Mouse (Mus musculus) intestine, embryonic 16.5 days (tissue): Measurements from ENCODE around the gene Flt3. TPM values are rescaled to one million over a fixed set of nuclear protein-coding genes. Genes with fewer than 3 reads are reported as not detected.
A peak's percentile ranks its signal among the peaks of the same experiment; 100 is the strongest.

ENCODE experiments used
- ATAC-seq: fragments of 200-750 bp; cut with Nextera tagmentation; 2 replicates; pipeline ENCODE4 v1.8.0; 2017; ENCODE audit warnings: moderate TSS enrichment, moderate library complexity
- H3K27ac ChIP-seq: fragments of 300-500 bp; sonication (generic); 2 replicates; pipeline ENCODE4 v1.5.1; 2014; ENCODE audit warnings: mild to moderate bottlenecking, low read length
- H3K27me3 ChIP-seq: fragments of 300-500 bp; sonication (generic); replicated peaks from 2 replicates; pipeline ENCODE4 v1.6.1; 2014; ENCODE audit warnings: low read length, control low read depth, mixed read lengths; ENCODE audit not compliant: control insufficient read depth, insufficient read depth
- H3K36me3 ChIP-seq: fragments of 300-500 bp; sonication (generic); 2 replicates; pipeline ENCODE4 v1.6.1; 2014; ENCODE audit warnings: low read length, control low read depth; ENCODE audit not compliant: control insufficient read depth, insufficient read depth
- H3K4me1 ChIP-seq: fragments of 300-500 bp; sonication (generic); 2 replicates; pipeline ENCODE4 v1.6.1; 2014; ENCODE audit warnings: low read length, control low read depth, mixed read lengths; ENCODE audit not compliant: control insufficient read depth, insufficient read depth
- H3K4me2 ChIP-seq: fragments of 300-500 bp; sonication (generic); 2 replicates; pipeline ENCODE4 v1.6.1; 2014; ENCODE audit warnings: low read depth, low read length, control low read depth
- H3K4me3 ChIP-seq: fragments of 300-500 bp; sonication (generic); 2 replicates; pipeline ENCODE4 v1.5.1; 2014; ENCODE audit warnings: mild to moderate bottlenecking, low read length
- H3K9ac ChIP-seq: fragments of 300-500 bp; sonication (generic); 2 replicates; pipeline ENCODE4 v1.6.1; 2014; ENCODE audit warnings: low read depth, low read length
- H3K9me3 ChIP-seq: fragments of 300-500 bp; sonication (generic); 2 replicates; pipeline ENCODE4 v1.6.1; 2016; ENCODE audit warnings: low read length, control low read depth; ENCODE audit not compliant: control insufficient read depth
- WGBS: fragments of 180-500 bp; shearing (Covaris S2); extraction: QIAGEN DNeasy Blood & Tissue Kit; methylation state at CpG from one replicate; pipeline ENCODE4 v1.1.7; 2014; 5-methylcytosine and 5-hydroxymethylcytosine counted together
- polyA plus RNA-seq: library from polyadenylated mRNA; unstranded; fragments of >200 nt; fragmentation: Nextera tagmentation; extraction: Ambion mirVana; gene quantifications from 2 replicates; pipeline ENCODE4 v1.2.1, GENCODE M21; 2015

Gene Flt3
- polyA plus RNA-seq, 1 experiment from 2014 or later = 0.31 TPM

DNA sequence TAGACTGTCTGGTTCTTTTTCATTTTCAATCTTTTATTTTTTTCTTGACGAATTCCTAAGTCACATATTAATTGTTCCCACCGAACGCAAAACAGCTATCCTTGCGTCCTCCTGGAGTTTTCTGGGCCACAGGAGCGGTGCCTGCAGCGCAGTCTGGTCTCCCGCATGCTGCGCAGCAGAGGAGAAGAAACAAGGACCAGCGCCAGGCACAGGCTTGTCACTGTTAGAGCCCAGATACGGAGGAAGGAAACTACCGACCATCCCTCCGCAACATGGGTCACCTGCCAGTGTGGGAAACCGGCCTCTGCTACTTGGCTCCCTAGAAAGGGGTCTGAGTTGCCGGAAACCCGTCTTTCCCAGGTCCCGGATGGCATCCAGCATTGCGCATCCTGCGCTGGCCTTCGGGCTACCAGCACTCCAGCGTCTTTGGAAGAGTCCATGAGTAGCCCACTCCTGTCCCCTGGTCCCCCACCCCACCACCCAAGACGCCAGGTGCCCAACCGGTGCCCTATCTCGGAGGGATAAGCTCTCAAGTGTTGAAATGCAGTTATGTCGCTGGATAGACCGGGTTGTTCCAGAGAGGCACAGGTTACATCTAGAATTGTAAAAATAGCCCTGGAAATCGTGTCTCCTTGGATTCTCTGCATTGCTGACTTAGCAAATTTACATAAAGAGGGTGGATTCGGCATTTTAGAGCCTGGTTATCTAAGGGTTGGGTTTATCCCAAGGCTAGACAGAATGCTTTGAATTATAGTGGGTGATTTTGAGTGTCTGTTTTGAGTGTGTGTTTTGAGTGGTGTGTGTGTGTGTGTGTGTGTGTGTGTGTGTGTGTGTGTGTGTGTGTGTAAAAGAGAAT is 87.2 kb downstream of the Flt3 start:
- no peaks in the 10 kb centered on the region for H3K36me3 ChIP-seq
- ATAC-seq = no peak
- peaks cover 7% of the 10 kb centered on the region; the same call in 1 of the 2 replicates for H3K4me1 ChIP-seq
- H3K27me3 ChIP-seq = peaks cover 48% of the 10 kb centered on the region
- peak overlapping the region; percentile 78 for H3K9ac ChIP-seq
- H3K4me3 ChIP-seq = peak overlapping the region; percentile 57
- H3K9me3 ChIP-seq = no peaks in the 10 kb centered on the region
- peak overlapping the region; percentile 81 for H3K27ac ChIP-seq
- 3% methylated on average over 27 of the region's 27 CpGs for WGBS
- H3K4me2 ChIP-seq = peak overlapping the region; percentile 70

DNA sequence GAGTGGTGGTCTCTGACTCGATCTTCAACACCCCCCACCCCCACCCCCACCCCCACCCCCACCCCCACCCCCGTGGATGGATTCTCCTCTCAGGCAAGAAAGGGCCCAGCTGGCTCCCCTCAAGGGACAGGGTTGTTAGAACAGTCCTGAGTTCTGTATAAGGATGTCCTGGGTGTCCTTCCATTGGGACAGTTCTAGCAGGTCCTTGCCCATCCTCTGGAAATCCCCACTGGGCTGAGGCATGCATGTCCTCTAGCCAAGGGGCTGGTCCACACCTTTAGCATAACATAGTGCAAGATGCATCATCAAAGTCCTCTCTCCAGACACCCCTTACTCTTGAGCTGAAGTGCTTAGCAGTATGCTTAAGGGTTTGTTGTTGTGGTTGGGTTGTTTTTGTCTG is 90.5 kb downstream of the Flt3 start:
- WGBS = 0% methylated on average over 2 of the region's 2 CpGs
- H3K4me2 ChIP-seq = no peak overlapping the region
- H3K27ac ChIP-seq = peak overlapping the region; percentile 26; the same call in 1 of the 2 replicates

GRCm38 (mm10) chr5:147308451-147308850 is 91.8 kb downstream of the Flt3 start:
- Histone ChIP-seq H3K9ac (peak overlapping the region; percentile 92; the same call in 1 of the 2 replicates), H3K4me3 (peak overlapping the region; percentile 68), H3K4me1 (peaks cover 7% of the 10 kb centered on the region; the same call in 1 of the 2 replicates), H3K36me3 (no peaks in the 10 kb centered on the region), H3K4me2 (peak overlapping the region; percentile 42), H3K27me3 (peaks cover 68% of the 10 kb centered on the region), H3K9me3 (no peaks in the 10 kb centered on the region), H3K27ac (peak overlapping the region; percentile 96)
- ATAC-seq = no peak
- WGBS = 22% methylated on average over 9 of the region's 9 CpGs

More for the DNA sequence above, 90.5 kb downstream of the Flt3 start:
- Histone ChIP-seq H3K4me1 (peaks cover 7% of the 10 kb centered on the region; the same call in 1 of the 2 replicates), H3K4me3 (no peak overlapping the region), H3K9me3 (no peaks in the 10 kb centered on the region), H3K9ac (peak overlapping the region; percentile 65; the same call in 1 of the 2 replicates), H3K27me3 (peaks cover 63% of the 10 kb centered on the region), H3K36me3 (no peaks in the 10 kb centered on the region)
- ATAC-seq = no peak

DNA sequence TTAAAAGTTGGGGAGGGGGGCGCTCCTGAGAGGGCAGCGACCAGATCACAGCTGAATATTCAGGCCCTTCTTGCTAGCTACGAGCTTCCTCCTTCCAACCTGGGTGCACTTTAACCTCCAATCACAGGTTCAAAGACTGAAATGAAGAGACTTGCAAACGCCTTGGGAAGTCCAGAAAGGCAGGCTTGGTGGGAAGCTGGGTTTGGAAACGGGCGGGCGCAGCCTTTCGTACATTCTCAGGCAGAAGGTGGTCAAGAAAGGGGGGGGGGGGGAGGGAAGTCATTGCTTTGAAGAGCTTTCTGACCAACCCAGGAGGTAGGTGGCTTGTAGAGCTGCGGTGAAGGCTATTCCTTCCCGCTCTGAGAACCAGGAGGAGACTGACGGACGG is 92.9 kb downstream of the Flt3 start:
- Histone ChIP-seq H3K4me3 (peak overlapping the region; percentile 68), H3K4me2 (peak overlapping the region; percentile 42), H3K36me3 (no peaks in the 10 kb centered on the region), H3K4me1 (peaks cover 7% of the 10 kb centered on the region; the same call in 1 of the 2 replicates), H3K9ac (peak overlapping the region; percentile 92), H3K27me3 (peaks cover 68% of the 10 kb centered on the region), H3K27ac (peak overlapping the region; percentile 96), H3K9me3 (no peaks in the 10 kb centered on the region)
- ATAC-seq = no peak; the same call in 1 of the 2 replicates
- WGBS = 3% methylated on average over 12 of the region's 12 CpGs

- under 1% methylated on average over 63 of the region's 63 CpGs for WGBS
- H3K9me3 ChIP-seq = no peaks in the 10 kb centered on the region
- H3K27me3 ChIP-seq = peaks cover 66% of the 10 kb centered on the region
- peak within 1 kb of the TSS; percentile 68 for H3K4me3 ChIP-seq
- no peaks in the 10 kb centered on the region for H3K36me3 ChIP-seq
- ATAC-seq = peak; percentile 94
- peak within 1 kb of the TSS; percentile 92 for H3K9ac ChIP-seq
- peak within 1 kb of the TSS; percentile 96 for H3K27ac ChIP-seq
- peak within 1 kb of the TSS; percentile 42 for H3K4me2 ChIP-seq
- peaks cover 7% of the 10 kb centered on the region; the same call in 1 of the 2 replicates for H3K4me1 ChIP-seq
These were observed 93.5 kb downstream of the Flt3 start, which contains the start of gene Cdx2 for GRCm38 (mm10) chr5:147306638-147307397. Gene Cdx2, minus strand, starts transcription at chr5:147307270.

DNA sequence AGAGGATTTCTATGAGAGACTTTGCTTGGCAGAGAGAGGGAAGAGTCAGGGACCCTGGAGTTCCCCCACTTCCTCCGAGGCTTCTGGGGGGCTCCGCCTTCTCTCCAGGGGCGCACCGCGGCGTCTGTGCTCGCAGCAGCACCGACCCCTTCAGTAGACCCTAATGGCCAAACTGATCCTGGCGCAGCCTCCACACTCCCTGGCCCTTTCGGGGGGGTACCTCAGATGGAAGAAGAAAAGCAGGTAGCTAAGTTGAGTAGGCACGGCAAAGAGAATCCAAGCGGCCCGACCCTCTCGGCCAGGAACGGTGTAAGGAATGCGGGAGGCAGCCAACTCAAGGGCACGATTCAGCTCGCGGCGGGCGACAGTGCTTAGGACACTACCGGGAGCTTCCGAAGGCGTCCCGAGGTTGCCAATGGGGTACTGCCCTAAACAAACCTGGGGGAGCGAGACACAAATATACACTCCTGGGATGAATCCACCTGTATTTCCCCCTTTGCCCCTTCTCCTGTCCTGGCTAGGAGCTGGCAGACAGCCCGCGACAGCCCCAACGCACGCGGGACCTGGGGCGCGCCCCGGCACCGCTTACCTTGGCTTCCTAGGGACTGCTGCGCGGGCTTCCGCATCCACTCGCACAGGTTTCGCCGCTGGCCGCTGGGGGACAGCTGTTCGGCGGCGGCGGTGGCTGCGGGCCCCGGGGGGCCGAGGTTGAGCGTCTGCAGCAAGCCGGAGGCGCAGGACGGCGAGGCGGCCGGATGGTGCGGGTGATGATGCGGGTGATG is 94.2 kb downstream of the Flt3 start:
- Histone ChIP-seq H3K9ac (peak overlapping the region; percentile 92), H3K4me2 (0 out of 2 replicates have a peak overlapping the region, but pooled peaks have one; percentile 5), H3K36me3 (no peaks in the 10 kb centered on the region), H3K27me3 (peaks cover 59% of the 10 kb centered on the region), H3K4me1 (peaks cover 7% of the 10 kb centered on the region; the same call in 1 of the 2 replicates), H3K4me3 (peak overlapping the region; percentile 68), H3K27ac (peak overlapping the region; percentile 96), H3K9me3 (no peaks in the 10 kb centered on the region)
- no peak for ATAC-seq
- WGBS = under 1% methylated on average over 58 of the region's 58 CpGs

GRCm38 (mm10) chr5:147305166-147305565 is 95.1 kb downstream of the Flt3 start:
- Histone ChIP-seq H3K9me3 (no peaks in the 10 kb centered on the region), H3K4me1 (peaks cover 5% of the 10 kb centered on the region; the same call in 1 of the 2 replicates), H3K9ac (peak overlapping the region; percentile 92), H3K4me3 (peak overlapping the region; percentile 68), H3K27ac (peak overlapping the region; percentile 96), H3K36me3 (no peaks in the 10 kb centered on the region), H3K27me3 (peaks cover 57% of the 10 kb centered on the region), H3K4me2 (no peak overlapping the region)
- WGBS = under 1% methylated on average over 16 of the region's 16 CpGs
- ATAC-seq = no peak

DNA sequence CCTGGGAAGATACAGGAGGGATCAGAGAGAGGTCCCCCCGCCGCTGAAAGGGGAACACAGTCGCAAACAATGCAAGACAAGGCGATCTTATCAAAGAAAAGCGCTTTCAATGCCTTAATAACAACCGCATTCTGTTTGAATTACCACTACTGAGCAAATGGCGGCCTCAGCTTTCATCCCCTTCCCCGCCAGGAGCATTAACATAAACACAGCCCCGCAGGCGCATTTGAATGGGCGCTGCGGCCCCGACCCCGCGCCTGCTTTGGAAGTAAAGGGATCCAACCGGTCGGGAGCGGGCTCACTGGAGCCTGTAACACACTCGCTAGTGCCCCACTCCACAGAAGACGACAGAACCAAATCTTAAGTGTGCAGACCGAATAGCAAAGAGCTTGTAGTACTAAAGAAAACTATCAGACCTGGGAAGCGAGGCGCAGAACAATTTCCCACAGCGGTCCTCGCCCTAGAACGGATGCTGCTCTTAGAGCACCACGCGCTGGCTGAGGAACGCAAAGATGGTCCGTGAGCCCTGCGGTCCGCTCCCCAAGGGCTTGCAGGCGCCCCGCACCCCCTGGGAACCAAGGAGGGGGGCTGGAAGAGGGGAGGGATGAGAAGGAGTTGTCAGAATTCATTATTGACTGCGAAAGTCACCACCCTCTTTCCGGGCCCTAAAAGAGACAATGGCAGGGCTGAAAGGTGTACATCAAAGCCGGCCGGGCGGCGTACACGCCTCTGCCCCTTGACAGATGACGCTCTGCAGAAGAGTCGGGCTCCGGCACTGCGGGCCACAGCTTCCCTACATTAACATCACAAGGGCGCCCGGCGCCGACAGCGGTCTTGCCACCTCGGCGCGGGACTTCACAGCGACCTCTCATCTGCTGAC is 95.8 kb downstream of the Flt3 start:
- peaks cover 57% of the 10 kb centered on the region for H3K27me3 ChIP-seq
- H3K4me2 ChIP-seq = peak overlapping the region; percentile 69; the same call in 1 of the 2 replicates
- H3K27ac ChIP-seq = peak overlapping the region; percentile 96
- ATAC-seq = no peak
- peaks cover 3% of the 10 kb centered on the region; the same call in 1 of the 2 replicates for H3K4me1 ChIP-seq
- under 1% methylated on average over 54 of the region's 54 CpGs for WGBS
- no peaks in the 10 kb centered on the region for H3K36me3 ChIP-seq
- peak overlapping the region; percentile 68 for H3K4me3 ChIP-seq
- peak overlapping the region; percentile 92 for H3K9ac ChIP-seq
- H3K9me3 ChIP-seq = no peaks in the 10 kb centered on the region
